Mouse (Mus musculus): ENCODE data around the gene Tacr1.
"Not testable (repeated sequence)": the region's sequence is repeated elsewhere in the genome, so short reads cannot be mapped to it uniquely, and the experiment has no call there.

DNA sequence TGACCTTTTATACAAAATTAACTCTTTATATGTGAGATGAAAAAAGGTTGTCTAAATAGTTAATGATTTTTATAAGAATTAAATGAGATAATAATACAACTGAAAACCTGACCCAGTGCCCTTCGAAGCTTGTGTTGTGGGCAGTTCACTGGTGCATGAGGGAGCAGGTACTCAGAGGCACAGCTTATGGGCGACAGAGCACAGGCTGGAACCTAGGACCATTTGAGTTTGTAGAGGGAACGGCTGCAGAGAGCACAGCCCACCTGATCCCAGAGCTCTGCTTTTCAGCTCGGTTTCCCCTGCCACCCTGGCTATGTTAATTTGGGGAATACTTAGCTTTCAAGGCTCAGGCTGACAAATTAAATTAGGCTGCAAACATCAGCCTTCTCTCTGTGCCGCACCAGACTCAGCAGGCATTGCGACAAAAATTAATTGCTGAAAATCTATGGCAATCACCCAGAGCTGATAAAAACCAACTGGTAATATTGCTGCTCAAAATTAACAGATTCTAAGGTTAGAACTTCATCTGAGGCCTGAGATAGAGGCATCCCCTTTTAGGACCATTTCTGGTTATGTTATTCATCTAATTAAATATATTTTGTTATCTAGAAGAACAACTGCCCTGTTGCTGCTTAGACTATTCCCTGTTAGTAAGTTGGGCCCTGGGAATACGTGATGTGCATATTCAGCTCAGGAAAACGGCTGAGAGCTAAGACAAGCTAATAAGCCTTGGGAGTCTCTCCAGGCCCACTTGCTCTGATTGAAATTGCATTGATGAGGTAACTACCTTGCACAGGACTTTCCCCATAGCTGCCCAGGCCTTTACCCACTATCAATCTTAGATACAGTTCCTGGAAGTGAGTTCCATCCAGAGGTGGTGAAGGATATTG is 50.3 kb downstream of the Tacr1 start:
- not testable (repeated sequence) for TF ChIP-seq CTCF, EP300 (IDR thresholded peaks at IDR 0.05)

Data from lung, postnatal 0 days (tissue).